Mouse (Mus musculus): ENCODE results near the gene 4933405O20Rik.

Gene 4933405O20Rik

DNA sequence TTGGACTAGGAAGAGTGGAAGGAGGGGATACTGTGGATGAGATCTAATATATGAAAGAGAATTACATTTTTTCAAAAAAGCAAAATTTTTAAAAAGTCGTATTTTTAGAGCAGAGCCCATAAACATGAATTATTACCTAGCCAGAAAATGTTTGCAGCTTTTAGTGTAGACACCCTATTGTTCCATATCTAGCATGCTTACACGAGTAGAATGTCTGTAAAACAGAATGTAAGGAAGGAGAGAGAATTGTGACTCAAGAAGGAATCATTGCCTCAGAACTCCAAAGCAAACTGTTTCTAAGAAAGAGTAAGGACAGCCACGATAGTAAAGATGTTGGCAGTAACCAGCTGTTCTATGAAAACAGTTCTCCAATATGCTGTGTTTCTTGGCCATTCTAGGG is at the start of gene 4933405O20Rik:
4933405O20Rik (plus strand) TSS at position 301 of the 400 bp plus-strand sequence.
- DNase-seq (ENCODE audit: low spot score in 2 of 2): no peak

GRCm38 (mm10) chr7:50549572-50549971 is 49.4 kb upstream of the 4933405O20Rik start:
- no peak for DNase-seq (ENCODE audit: low spot score in 2 of 2)

DNA sequence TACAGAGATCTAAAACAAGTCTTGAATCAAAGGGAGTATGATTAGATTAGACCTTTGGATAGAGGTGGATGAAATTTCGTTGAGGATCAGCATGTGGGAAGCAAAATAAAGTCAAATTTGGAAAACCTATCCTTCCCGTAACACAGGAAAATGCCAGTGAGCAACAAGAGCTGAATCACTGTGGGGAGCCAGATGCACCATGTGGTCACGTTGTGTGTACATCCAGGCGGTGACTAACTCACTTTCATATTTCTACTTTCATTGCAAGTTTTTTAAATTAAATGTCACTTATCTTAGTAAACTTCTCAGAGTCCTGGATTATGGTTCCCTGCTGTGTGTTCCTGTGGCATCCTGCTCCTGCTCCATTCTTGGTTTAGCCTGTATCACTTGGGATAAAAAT is 47.6 kb upstream of the 4933405O20Rik start:
- DNase-seq (ENCODE audit: low spot score in 2 of 2): peak; percentile 23 to 40

- DNase-seq (ENCODE audit: low spot score in 2 of 2): no peak
Measured at GRCm38 (mm10) chr7:50562708-50563107, 36.3 kb upstream of the 4933405O20Rik start.

DNA sequence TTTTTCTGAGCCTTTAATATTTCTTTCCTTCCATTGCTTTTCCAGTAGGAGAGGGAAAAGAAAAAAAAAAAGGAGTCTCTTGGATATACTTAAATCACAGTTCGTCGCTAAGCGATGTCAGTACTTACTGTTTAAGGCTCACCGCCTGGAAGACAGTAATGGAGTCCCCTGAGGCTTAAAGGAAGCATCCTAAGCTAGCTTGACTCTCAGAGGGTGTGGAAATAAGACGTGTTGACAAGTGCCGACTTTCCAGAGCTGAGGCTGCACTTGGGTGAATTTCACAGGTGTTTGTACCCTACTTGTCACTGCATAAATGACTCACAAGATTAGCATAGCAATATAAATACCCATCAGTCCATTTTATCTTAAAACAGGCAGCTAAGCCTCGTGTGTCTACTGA is 25.1 kb upstream of the 4933405O20Rik start:
- no peak for DNase-seq (ENCODE audit: low spot score in 2 of 2)

DNA sequence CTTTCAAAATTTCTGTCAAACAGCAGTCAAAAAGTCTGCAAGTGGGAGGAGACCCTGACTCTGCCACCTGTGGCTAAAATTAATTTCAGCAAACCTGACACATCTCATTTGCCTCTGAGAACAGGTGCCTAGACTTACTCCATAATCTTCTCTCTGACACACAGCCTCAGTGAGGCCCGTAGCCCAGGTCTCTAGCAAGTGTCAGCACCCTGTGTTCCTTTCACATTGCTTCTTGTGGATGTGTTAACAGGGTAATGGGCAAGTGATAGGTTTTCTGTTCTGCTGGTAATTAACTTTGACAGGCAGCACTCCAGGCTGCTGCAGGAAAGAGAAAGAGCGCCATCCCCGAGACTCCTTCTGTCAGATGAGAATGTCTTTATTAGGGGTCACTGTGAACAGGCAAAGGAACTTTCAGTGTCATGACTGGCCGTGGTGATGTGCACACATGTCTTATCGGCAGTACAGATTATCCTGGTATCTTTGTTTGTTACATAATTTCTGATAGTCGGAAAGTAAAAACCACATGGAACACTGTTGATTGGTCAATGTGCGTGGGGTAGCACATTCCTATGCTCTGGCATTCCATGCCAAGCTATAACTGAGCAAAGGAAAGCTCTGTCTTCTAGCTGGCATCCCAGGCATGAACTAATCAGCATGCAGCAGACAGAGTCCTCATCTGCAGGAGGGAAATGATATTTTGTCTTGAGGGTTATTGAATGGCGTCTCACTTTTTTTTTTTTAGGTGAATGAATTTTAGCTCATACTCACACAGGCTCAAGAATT is 10.2 kb upstream of the 4933405O20Rik start:
- DNase-seq (ENCODE audit: low spot score in 2 of 2): no peak

GRCm38 (mm10) chr7:50614101-50614500 is 15.1 kb downstream of the 4933405O20Rik start:
- peak; percentile 33 to 55 for DNase-seq (ENCODE audit: low spot score in 2 of 2)

DNA sequence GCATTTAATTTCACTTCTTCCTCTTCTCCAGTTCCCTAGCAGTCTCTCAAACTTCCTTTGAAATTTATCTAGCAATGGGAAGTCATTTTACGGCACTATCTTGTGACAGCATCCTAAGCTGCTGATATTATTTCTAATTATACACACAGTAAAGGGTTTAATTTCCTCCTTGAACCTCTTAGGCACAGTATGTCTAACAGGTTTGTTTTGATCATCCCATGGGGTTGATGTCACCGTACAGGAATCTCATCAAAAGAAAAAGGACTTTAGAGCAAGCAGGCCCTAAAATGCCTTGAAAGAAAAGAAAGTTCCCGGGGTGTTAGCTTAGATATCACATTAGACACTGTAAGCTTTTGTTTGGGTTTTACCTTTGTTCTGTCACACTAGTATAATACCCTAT is 30.2 kb downstream of the 4933405O20Rik start:
- no peak for DNase-seq (ENCODE audit: low spot score in 2 of 2)

DNA sequence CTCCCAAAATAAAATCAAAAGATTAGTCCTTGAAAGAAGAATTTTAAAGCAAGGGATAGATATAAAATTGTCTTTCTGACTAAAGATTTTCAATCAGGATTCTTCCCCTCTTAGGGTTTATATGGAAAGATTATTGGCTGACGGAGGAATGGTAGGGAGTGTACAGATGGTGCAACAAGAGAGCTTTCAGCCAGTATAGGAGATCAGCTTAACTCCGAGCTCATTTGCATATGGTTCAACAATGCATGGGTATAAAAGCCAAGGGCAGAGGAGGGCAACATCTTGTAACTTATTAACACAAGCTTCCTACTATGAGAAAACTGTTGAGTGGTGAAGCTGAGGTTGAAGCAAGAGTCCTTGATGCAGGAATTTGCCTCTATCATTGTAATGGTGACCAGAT is 34.2 kb downstream of the 4933405O20Rik start:
- DNase-seq (ENCODE audit: low spot score in 2 of 2): no peak
